Mouse (Mus musculus): Measurements from ENCODE around the gene Rpia. TPM values are rescaled to one million over a fixed set of nuclear protein-coding genes. Genes with fewer than 3 reads are reported as not detected.
A peak's percentile ranks its signal among the peaks of the same experiment; 100 is the strongest.

The Rpia gene
- polyA plus RNA-seq, 1 experiment from 2014 or later, result 2.3 TPM

GRCm38 (mm10) chr6:70784811-70785210 is 7.2 kb downstream of the Rpia start:
- H3K4me3 ChIP-seq (ENCODE audit: low read depth, low read length), result no peak overlapping the region
- 61% methylated on average over 3 of the region's 3 CpGs for WGBS
- ATAC-seq (no peak), DNase-seq (ENCODE audit: low spot score) (no peak)
- no peaks in the 10 kb centered on the region for H3K27me3 ChIP-seq (replicated peaks; ENCODE audit: insufficient read depth, low read length)
- TF ChIP-seq EP300 (IDR thresholded peaks at IDR 0.05) (no peak), CTCF (IDR thresholded peaks at IDR 0.05) (no peak)
- no peak overlapping the region for H3K4me2 ChIP-seq (replicated peaks; ENCODE audit: low read depth, low read length)
- peaks cover 4% of the 10 kb centered on the region; the same call in 1 of the 2 replicates for H3K4me1 ChIP-seq (ENCODE audit: insufficient read depth, low read depth, low read length)
- no peaks in the 10 kb centered on the region for H3K9me3 ChIP-seq (ENCODE audit: low read length)
- H3K36me3 ChIP-seq (ENCODE audit: insufficient read depth, low read length), result no peaks in the 10 kb centered on the region
- no peak overlapping the region for H3K9ac ChIP-seq (replicated peaks; ENCODE audit: low read depth)
- no peak overlapping the region for H3K27ac ChIP-seq (ENCODE audit: low read length)

- no peak overlapping the region for H3K9ac ChIP-seq (replicated peaks; ENCODE audit: low read depth)
- no peak overlapping the region for H3K27ac ChIP-seq (ENCODE audit: low read length)
- ATAC-seq (no peak), DNase-seq (ENCODE audit: low spot score) (no peak)
- 79% methylated on average over 2 of the region's 2 CpGs for WGBS
- no peak overlapping the region for H3K4me3 ChIP-seq (ENCODE audit: low read depth, low read length)
- no peaks in the 10 kb centered on the region for H3K27me3 ChIP-seq (replicated peaks; ENCODE audit: insufficient read depth, low read length)
- TF ChIP-seq EP300 (IDR thresholded peaks at IDR 0.05) (no peak), CTCF (IDR thresholded peaks at IDR 0.05) (no peak)
- H3K4me2 ChIP-seq (replicated peaks; ENCODE audit: low read depth, low read length), result no peak overlapping the region
- no peaks in the 10 kb centered on the region; the same call in 1 of the 2 replicates for H3K36me3 ChIP-seq (ENCODE audit: insufficient read depth, low read length)
- no peaks in the 10 kb centered on the region; the same call in 1 of the 2 replicates for H3K4me1 ChIP-seq (ENCODE audit: insufficient read depth, low read depth, low read length)
- H3K9me3 ChIP-seq (ENCODE audit: low read length), result no peaks in the 10 kb centered on the region
Measured at GRCm38 (mm10) chr6:70781336-70781735, 10.7 kb downstream of the Rpia start.

- Histone ChIP-seq H3K4me2 (replicated peaks; ENCODE audit: low read depth, low read length) (no peak overlapping the region), H3K9ac (replicated peaks; ENCODE audit: low read depth) (no peak overlapping the region)
- ATAC-seq, result no peak
Measured at GRCm38 (mm10) chr6:70774372-70774771, 17.7 kb downstream of the Rpia start.

GRCm38 (mm10) chr6:70773769-70774168 is 18.3 kb downstream of the Rpia start:
- no peak overlapping the region for H3K9ac ChIP-seq (replicated peaks; ENCODE audit: low read depth)
- ATAC-seq (no peak), DNase-seq (ENCODE audit: low spot score) (no peak)
- no peak for TF ChIP-seq EP300 (IDR thresholded peaks at IDR 0.05)
- TF ChIP-seq CTCF (IDR thresholded peaks at IDR 0.05), result no peak
- H3K27ac ChIP-seq (ENCODE audit: low read length), result no peak overlapping the region
- no peaks in the 10 kb centered on the region for H3K27me3 ChIP-seq (replicated peaks; ENCODE audit: insufficient read depth, low read length)
- H3K36me3 ChIP-seq (ENCODE audit: insufficient read depth, low read length), result peaks cover 7% of the 10 kb centered on the region; the same call in 1 of the 2 replicates
- no peaks in the 10 kb centered on the region for H3K9me3 ChIP-seq (ENCODE audit: low read length)
- 71% methylated on average over 5 of the region's 5 CpGs for WGBS
- no peaks in the 10 kb centered on the region for H3K4me1 ChIP-seq (ENCODE audit: insufficient read depth, low read depth, low read length)
- no peak overlapping the region for H3K4me2 ChIP-seq (replicated peaks; ENCODE audit: low read depth, low read length)
- H3K4me3 ChIP-seq (ENCODE audit: low read depth, low read length), result no peak overlapping the region

More at GRCm38 (mm10) chr6:70774372-70774771, 17.7 kb downstream of the Rpia start:
- Histone ChIP-seq H3K4me1 (ENCODE audit: insufficient read depth, low read depth, low read length) (no peaks in the 10 kb centered on the region), H3K36me3 (ENCODE audit: insufficient read depth, low read length) (peaks cover 7% of the 10 kb centered on the region; the same call in 1 of the 2 replicates), H3K9me3 (ENCODE audit: low read length) (no peaks in the 10 kb centered on the region), H3K27ac (ENCODE audit: low read length) (no peak overlapping the region), H3K4me3 (ENCODE audit: low read depth, low read length) (no peak overlapping the region), H3K27me3 (replicated peaks; ENCODE audit: insufficient read depth, low read length) (no peaks in the 10 kb centered on the region)
- DNase-seq (ENCODE audit: low spot score), result no peak
- TF ChIP-seq EP300 (IDR thresholded peaks at IDR 0.05) (no peak), CTCF (IDR thresholded peaks at IDR 0.05) (no peak)
- 68% methylated on average over 2 of the region's 2 CpGs for WGBS

- no peaks in the 10 kb centered on the region for H3K27me3 ChIP-seq (replicated peaks; ENCODE audit: insufficient read depth, low read length)
- no peak overlapping the region for H3K4me2 ChIP-seq (replicated peaks; ENCODE audit: low read depth, low read length)
- no peak overlapping the region for H3K9ac ChIP-seq (replicated peaks; ENCODE audit: low read depth)
- peaks cover 28% of the 10 kb centered on the region for H3K36me3 ChIP-seq (ENCODE audit: insufficient read depth, low read length)
- TF ChIP-seq EP300 (IDR thresholded peaks at IDR 0.05) (no peak), CTCF (IDR thresholded peaks at IDR 0.05) (peak; percentile 96)
- peak; percentile 74 for DNase-seq (ENCODE audit: low spot score)
- no peaks in the 10 kb centered on the region for H3K4me1 ChIP-seq (ENCODE audit: insufficient read depth, low read depth, low read length)
- H3K9me3 ChIP-seq (ENCODE audit: low read length), result no peaks in the 10 kb centered on the region
- ATAC-seq, result peak; percentile 69
- 38% methylated on average over 6 of the region's 6 CpGs for WGBS
- H3K27ac ChIP-seq (ENCODE audit: low read length), result no peak overlapping the region
- H3K4me3 ChIP-seq (ENCODE audit: low read depth, low read length), result no peak overlapping the region
Measured at GRCm38 (mm10) chr6:70768769-70769168, 23.3 kb downstream of the Rpia start.

GRCm38 (mm10) chr6:70765076-70765475 is 27.0 kb downstream of the Rpia start:
- Histone ChIP-seq H3K4me2 (replicated peaks; ENCODE audit: low read depth, low read length) (no peak overlapping the region), H3K36me3 (ENCODE audit: insufficient read depth, low read length) (peaks cover 20% of the 10 kb centered on the region; the same call in 1 of the 2 replicates), H3K9me3 (ENCODE audit: low read length) (no peaks in the 10 kb centered on the region), H3K9ac (replicated peaks; ENCODE audit: low read depth) (no peak overlapping the region), H3K27me3 (replicated peaks; ENCODE audit: insufficient read depth, low read length) (no peaks in the 10 kb centered on the region), H3K4me1 (ENCODE audit: insufficient read depth, low read depth, low read length) (no peaks in the 10 kb centered on the region), H3K4me3 (ENCODE audit: low read depth, low read length) (no peak overlapping the region), H3K27ac (ENCODE audit: low read length) (no peak overlapping the region)
- ATAC-seq (no peak), DNase-seq (ENCODE audit: low spot score) (no peak)
- 85% methylated on average over 8 of the region's 8 CpGs for WGBS
- TF ChIP-seq CTCF (IDR thresholded peaks at IDR 0.05) (no peak), EP300 (IDR thresholded peaks at IDR 0.05) (no peak)

- no peak for DNase-seq (ENCODE audit: low spot score)
- Histone ChIP-seq H3K27ac (ENCODE audit: low read length) (no peak overlapping the region), H3K4me1 (ENCODE audit: insufficient read depth, low read depth, low read length) (no peaks in the 10 kb centered on the region), H3K4me2 (replicated peaks; ENCODE audit: low read depth, low read length) (no peak overlapping the region), H3K9ac (replicated peaks; ENCODE audit: low read depth) (no peak overlapping the region), H3K4me3 (ENCODE audit: low read depth, low read length) (no peak overlapping the region), H3K36me3 (ENCODE audit: insufficient read depth, low read length) (peaks cover 20% of the 10 kb centered on the region; the same call in 1 of the 2 replicates), H3K27me3 (replicated peaks; ENCODE audit: insufficient read depth, low read length) (no peaks in the 10 kb centered on the region), H3K9me3 (ENCODE audit: low read length) (no peaks in the 10 kb centered on the region)
- WGBS, result 78% methylated on average over 5 of the region's 5 CpGs
- ATAC-seq, result no peak
- TF ChIP-seq EP300 (IDR thresholded peaks at IDR 0.05), result no peak
- TF ChIP-seq CTCF (IDR thresholded peaks at IDR 0.05), result no peak
Measured at GRCm38 (mm10) chr6:70764551-70764950, 27.5 kb downstream of the Rpia start.

All from lung, postnatal 0 days (tissue).